Mouse (Mus musculus): ENCODE data around the gene Mt4. TPM values are rescaled to one million over a fixed set of nuclear protein-coding genes. Genes with fewer than 3 reads are reported as not detected.

Mt4 gene
- polyA plus RNA-seq (2014; fragmentation: Nextera tagmentation; extraction: Ambion mirVana) = 1.3 TPM in 1 of 2 replicates, not detected in the other

DNA sequence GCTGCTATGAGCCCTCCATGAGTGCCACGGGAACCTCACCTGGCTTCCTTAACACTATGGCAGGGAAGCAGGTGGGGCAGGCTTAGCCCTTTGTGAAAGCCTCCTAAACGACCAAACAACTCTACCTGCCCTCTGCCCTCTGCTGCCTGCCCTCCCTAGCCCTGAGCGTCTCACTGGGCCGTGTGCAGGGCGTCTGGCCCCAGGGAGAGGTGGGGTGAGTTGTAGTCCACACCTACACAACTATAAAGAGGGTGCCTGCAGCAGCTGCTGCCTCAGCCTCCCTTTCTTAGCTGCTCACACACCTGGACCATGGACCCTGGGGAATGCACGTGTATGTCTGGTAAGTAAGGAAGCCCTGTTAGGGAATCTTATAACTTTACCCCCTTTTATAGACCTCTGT is at the start of gene Mt4:
Gene Mt4 (plus strand): TSS at position 265 of the 400 bp plus-strand sequence.
- DNase-seq (ENCODE audit: low spot score) = no peak
- ATAC-seq (replicated peaks; ENCODE audit: low FRiP score, low TSS enrichment, low read depth) = no peak

DNA sequence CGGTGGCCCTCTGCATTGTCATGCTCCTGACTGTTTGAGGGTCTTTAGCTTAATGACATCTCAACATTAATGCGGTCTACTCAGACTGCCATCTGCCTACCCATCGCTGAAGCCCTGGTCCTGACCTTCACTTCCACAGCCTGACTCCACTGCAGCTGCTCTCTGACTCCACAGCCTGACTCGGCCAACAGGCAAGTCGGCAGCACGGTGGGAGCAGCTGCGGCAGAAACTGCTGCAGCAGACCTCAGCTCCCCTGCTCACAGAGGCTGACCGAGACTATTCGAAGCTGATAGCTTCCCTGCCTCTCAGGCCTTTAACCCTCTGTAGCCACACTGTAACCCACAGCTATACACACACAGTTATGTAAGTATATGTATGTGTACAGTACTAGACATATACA is 49.0 kb upstream of the Mt4 start:
- H3K4me2 ChIP-seq (ENCODE audit: low read length) = no peak overlapping the region
- ATAC-seq (replicated peaks; ENCODE audit: low FRiP score, low TSS enrichment, low read depth) (no peak), DNase-seq (ENCODE audit: low spot score) (no peak)
- H3K4me1 ChIP-seq (replicated peaks; ENCODE audit: control insufficient read depth, insufficient read depth, low read length) = no peaks in the 10 kb centered on the region
- no peak overlapping the region for H3K27ac ChIP-seq (ENCODE audit: low read depth)
- H3K9me3 ChIP-seq (ENCODE audit: control insufficient read depth, low read length) = no peaks in the 10 kb centered on the region
- no peak overlapping the region for H3K4me3 ChIP-seq (ENCODE audit: low read depth, low read length)
- no peak overlapping the region for H3K9ac ChIP-seq (ENCODE audit: low read length)
- H3K36me3 ChIP-seq (ENCODE audit: control insufficient read depth, insufficient read depth, low read length) = no peaks in the 10 kb centered on the region
- H3K27me3 ChIP-seq (replicated peaks; ENCODE audit: control insufficient read depth, insufficient read depth, low read length) = no peaks in the 10 kb centered on the region
- WGBS = 82% methylated on average over 9 of the region's 9 CpGs

More for the DNA sequence above, at the start of gene Mt4:
- Histone ChIP-seq H3K4me3 (ENCODE audit: low read depth, low read length) (no peak within 1 kb of the TSS), H3K9me3 (ENCODE audit: control insufficient read depth, low read length) (no peaks in the 10 kb centered on the region), H3K4me2 (ENCODE audit: low read length) (no peak within 1 kb of the TSS), H3K27me3 (replicated peaks; ENCODE audit: control insufficient read depth, insufficient read depth, low read length) (no peaks in the 10 kb centered on the region), H3K27ac (ENCODE audit: low read depth) (no peak within 1 kb of the TSS), H3K4me1 (replicated peaks; ENCODE audit: control insufficient read depth, insufficient read depth, low read length) (no peaks in the 10 kb centered on the region), H3K9ac (ENCODE audit: low read length) (no peak within 1 kb of the TSS), H3K36me3 (ENCODE audit: control insufficient read depth, insufficient read depth, low read length) (no peaks in the 10 kb centered on the region)
- WGBS = 40% methylated on average over 6 of the region's 6 CpGs

DNA sequence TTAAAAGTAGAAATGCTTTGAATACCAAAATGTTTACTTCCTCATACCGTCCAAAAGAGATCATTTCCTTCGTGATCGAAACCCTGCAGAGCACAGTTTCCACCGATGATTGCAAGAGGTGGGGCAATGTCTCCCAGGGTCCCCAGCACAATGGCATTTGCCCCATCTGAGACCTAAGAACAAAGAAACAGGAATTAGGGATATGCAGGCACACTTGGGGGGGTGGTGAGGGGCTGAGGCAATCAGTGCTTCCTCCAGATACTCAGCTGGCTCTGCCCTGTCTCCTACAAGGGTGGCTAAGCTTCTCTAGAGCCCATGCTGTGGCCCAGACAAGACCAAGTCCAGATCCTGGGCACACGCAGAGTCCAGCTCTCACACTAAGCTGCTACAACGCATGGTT is 47.3 kb upstream of the Mt4 start:
- WGBS = 70% methylated on average over 6 of the region's 6 CpGs
- DNase-seq (ENCODE audit: low spot score) = no peak
- Histone ChIP-seq H3K27ac (ENCODE audit: low read depth) (no peak overlapping the region), H3K4me3 (ENCODE audit: low read depth, low read length) (no peak overlapping the region), H3K27me3 (replicated peaks; ENCODE audit: control insufficient read depth, insufficient read depth, low read length) (no peaks in the 10 kb centered on the region), H3K4me1 (replicated peaks; ENCODE audit: control insufficient read depth, insufficient read depth, low read length) (no peaks in the 10 kb centered on the region), H3K4me2 (ENCODE audit: low read length) (no peak overlapping the region), H3K36me3 (ENCODE audit: control insufficient read depth, insufficient read depth, low read length) (no peaks in the 10 kb centered on the region), H3K9me3 (ENCODE audit: control insufficient read depth, low read length) (no peaks in the 10 kb centered on the region), H3K9ac (ENCODE audit: low read length) (no peak overlapping the region)
- no peak for ATAC-seq (replicated peaks; ENCODE audit: low FRiP score, low TSS enrichment, low read depth)

DNA sequence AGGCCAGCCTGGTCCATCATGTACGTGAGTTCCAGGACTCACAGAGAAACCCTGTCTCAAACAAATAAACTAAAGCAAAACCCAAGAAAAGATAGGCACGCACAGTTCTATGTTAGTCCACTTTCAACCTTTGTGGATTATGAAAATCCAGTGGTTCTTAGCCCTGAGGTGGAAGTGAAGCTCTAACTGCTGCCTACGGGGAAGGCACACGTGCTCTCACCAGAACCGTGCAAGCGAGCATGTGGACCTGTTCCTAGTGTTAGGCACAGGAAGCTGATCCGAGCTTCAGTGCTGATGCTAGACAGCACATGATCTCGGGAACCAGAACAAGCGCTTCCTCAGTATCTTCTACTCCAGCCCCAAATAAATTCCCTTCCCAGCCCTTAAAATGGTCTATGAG is 44.1 kb upstream of the Mt4 start:
- Histone ChIP-seq H3K4me3 (ENCODE audit: low read depth, low read length) (no peak overlapping the region), H3K4me1 (replicated peaks; ENCODE audit: control insufficient read depth, insufficient read depth, low read length) (0 out of 2 replicates have a peak, but pooled peaks cover 5% of the 10 kb centered on the region), H3K27me3 (replicated peaks; ENCODE audit: control insufficient read depth, insufficient read depth, low read length) (no peaks in the 10 kb centered on the region), H3K36me3 (ENCODE audit: control insufficient read depth, insufficient read depth, low read length) (no peaks in the 10 kb centered on the region), H3K9ac (ENCODE audit: low read length) (no peak overlapping the region), H3K27ac (ENCODE audit: low read depth) (no peak overlapping the region), H3K4me2 (ENCODE audit: low read length) (no peak overlapping the region), H3K9me3 (ENCODE audit: control insufficient read depth, low read length) (no peaks in the 10 kb centered on the region)
- DNase-seq (ENCODE audit: low spot score) (no peak), ATAC-seq (replicated peaks; ENCODE audit: low FRiP score, low TSS enrichment, low read depth) (no peak)
- 77% methylated on average over 9 of the region's 9 CpGs for WGBS

DNA sequence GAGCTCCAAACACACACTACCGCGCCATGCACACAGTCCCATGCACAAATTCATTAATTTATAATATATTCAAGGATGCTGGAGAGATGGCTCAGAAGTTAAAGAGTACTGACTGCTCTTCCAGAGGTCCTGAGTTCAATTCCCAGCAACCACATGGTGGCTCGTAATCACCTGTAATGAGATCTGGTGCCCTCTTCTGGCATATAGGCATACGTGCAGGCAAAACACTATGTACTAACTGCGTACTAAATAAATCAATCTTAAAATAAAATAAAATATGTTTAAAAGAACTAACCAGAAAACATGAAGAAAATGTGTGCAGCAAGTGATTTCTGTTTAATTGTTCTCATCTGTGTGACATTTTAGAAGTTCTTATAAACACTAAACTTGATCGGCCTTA is 42.7 kb upstream of the Mt4 start:
- 83% methylated on average over 6 of the region's 6 CpGs for WGBS
- no peak overlapping the region for H3K4me2 ChIP-seq (ENCODE audit: low read length)
- DNase-seq (ENCODE audit: low spot score) (no peak), ATAC-seq (replicated peaks; ENCODE audit: low FRiP score, low TSS enrichment, low read depth) (no peak)
- H3K9me3 ChIP-seq (ENCODE audit: control insufficient read depth, low read length) = no peaks in the 10 kb centered on the region
- no peak overlapping the region for H3K9ac ChIP-seq (ENCODE audit: low read length)
- no peaks in the 10 kb centered on the region for H3K36me3 ChIP-seq (ENCODE audit: control insufficient read depth, insufficient read depth, low read length)
- H3K27ac ChIP-seq (ENCODE audit: low read depth) = no peak overlapping the region
- H3K4me1 ChIP-seq (replicated peaks; ENCODE audit: control insufficient read depth, insufficient read depth, low read length) = peaks cover 9% of the 10 kb centered on the region; the same call in 1 of the 2 replicates
- no peaks in the 10 kb centered on the region for H3K27me3 ChIP-seq (replicated peaks; ENCODE audit: control insufficient read depth, insufficient read depth, low read length)
- H3K4me3 ChIP-seq (ENCODE audit: low read depth, low read length) = no peak overlapping the region

DNA sequence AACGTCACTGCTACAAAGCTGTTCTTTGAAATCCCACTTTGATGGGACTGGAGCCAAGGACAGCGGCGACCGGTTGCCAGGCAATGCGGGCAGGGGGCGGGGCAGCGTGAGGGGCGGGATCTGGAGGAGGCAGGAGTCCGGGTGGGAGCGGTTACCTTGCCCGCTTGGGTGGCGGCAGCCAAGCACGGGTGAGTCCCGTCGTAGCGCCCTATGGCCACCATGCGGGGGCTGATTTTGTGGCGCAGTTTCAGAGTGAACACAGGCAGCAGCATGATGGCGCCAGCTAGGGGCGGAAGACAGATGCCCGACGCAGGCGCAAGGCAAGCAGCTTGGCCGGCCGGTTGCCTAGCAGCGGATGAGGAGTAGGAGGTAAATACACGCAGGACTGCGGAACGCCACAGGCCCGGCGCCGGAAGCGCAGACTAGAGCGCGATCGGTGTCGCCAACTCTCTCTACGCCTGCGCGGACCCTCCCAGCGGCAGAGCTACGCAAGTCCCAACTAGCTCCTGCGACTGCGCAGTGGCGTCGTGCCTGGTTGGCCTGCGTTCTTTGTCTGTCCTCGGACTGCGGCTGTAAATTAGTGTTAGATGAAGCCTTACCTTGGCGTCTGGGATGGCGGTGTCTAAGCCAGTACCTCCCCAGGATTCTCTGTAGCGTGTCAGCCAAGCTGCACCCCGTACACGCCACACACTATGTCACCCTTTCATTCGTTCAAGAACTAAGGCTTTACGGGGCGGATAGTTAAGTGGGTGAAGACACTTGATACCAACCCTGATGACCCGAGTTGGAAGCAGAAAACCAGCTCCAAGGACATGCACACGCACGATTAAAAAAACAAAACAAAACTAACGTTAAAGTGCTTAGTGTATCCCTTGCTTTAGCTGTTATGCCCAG is 38.7 kb upstream of the Mt4 start, which contains the start of gene Bbs2:
Gene Bbs2 (minus strand): TSS at position 848 of the 894 bp plus-strand sequence.
- H3K9me3 ChIP-seq (ENCODE audit: control insufficient read depth, low read length) = no peaks in the 10 kb centered on the region
- no peaks in the 10 kb centered on the region for H3K36me3 ChIP-seq (ENCODE audit: control insufficient read depth, insufficient read depth, low read length)
- peaks cover 9% of the 10 kb centered on the region; the same call in 1 of the 2 replicates for H3K4me1 ChIP-seq (replicated peaks; ENCODE audit: control insufficient read depth, insufficient read depth, low read length)
- ATAC-seq (replicated peaks; ENCODE audit: low FRiP score, low TSS enrichment, low read depth) = peak; percentile 100
- peak; percentile 95 for DNase-seq (ENCODE audit: low spot score)
- H3K4me3 ChIP-seq (ENCODE audit: low read depth, low read length) = peak within 1 kb of the TSS; percentile 56
- H3K9ac ChIP-seq (ENCODE audit: low read length) = peak within 1 kb of the TSS; percentile 58
- H3K27ac ChIP-seq (ENCODE audit: low read depth) = peak within 1 kb of the TSS; percentile 88
- H3K27me3 ChIP-seq (replicated peaks; ENCODE audit: control insufficient read depth, insufficient read depth, low read length) = no peaks in the 10 kb centered on the region
- WGBS = 1% methylated on average over 59 of the region's 61 CpGs
- H3K4me2 ChIP-seq (ENCODE audit: low read length) = peak within 1 kb of the TSS; percentile 64

DNA sequence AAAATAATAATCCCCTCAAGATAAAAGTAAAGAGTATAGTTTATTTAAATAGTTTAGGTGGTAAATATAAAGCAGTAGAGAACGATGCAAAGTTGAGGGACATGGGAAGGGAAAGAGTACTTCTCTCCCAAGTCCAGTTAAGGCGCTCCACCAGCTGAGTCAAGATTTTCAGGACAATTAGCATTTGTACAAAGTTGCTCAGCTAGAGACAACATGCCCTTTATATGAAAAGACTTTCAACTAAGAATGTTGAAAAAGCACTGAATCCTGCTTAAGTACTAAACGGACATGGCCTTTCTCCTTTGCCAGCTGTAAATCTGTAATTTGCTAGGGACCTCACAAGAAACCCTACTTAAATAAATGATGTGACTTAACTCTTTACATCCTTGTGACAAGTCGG is 38.0 kb upstream of the Mt4 start:
- peaks cover 9% of the 10 kb centered on the region; the same call in 1 of the 2 replicates for H3K4me1 ChIP-seq (replicated peaks; ENCODE audit: control insufficient read depth, insufficient read depth, low read length)
- peak overlapping the region; percentile 88 for H3K27ac ChIP-seq (ENCODE audit: low read depth)
- peak overlapping the region; percentile 58; the same call in 1 of the 2 replicates for H3K9ac ChIP-seq (ENCODE audit: low read length)
- 42% methylated on average over 4 of the region's 4 CpGs for WGBS
- H3K27me3 ChIP-seq (replicated peaks; ENCODE audit: control insufficient read depth, insufficient read depth, low read length) = no peaks in the 10 kb centered on the region
- H3K4me3 ChIP-seq (ENCODE audit: low read depth, low read length) = peak overlapping the region; percentile 56
- H3K4me2 ChIP-seq (ENCODE audit: low read length) = peak overlapping the region; percentile 64
- DNase-seq (ENCODE audit: low spot score) (no peak), ATAC-seq (replicated peaks; ENCODE audit: low FRiP score, low TSS enrichment, low read depth) (no peak)
- no peaks in the 10 kb centered on the region for H3K9me3 ChIP-seq (ENCODE audit: control insufficient read depth, low read length)
- H3K36me3 ChIP-seq (ENCODE audit: control insufficient read depth, insufficient read depth, low read length) = no peaks in the 10 kb centered on the region

DNA sequence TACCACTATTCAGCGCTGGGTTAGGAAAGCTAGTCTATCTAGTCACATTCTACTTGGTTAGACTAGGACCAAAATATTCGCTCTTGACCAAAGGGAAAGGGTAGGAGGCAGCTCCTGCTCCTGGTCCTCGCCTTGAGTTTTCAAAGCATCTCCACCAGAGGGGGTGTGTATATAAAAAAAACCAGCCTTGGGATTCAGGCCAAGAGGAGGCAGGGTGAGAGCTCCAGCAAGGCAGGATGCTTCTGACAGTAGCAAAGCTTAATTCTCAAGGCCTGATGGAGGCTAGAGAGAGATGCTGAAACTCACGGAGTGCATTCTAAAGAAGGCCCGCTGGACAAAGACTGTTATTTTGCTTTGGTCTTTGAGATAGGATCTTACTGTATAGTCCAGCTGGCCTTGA is 32.9 kb upstream of the Mt4 start:
- H3K27ac ChIP-seq (ENCODE audit: low read depth) = no peak overlapping the region
- no peak overlapping the region for H3K9ac ChIP-seq (ENCODE audit: low read length)
- no peaks in the 10 kb centered on the region for H3K36me3 ChIP-seq (ENCODE audit: control insufficient read depth, insufficient read depth, low read length)
- no peak overlapping the region for H3K4me3 ChIP-seq (ENCODE audit: low read depth, low read length)
- no peaks in the 10 kb centered on the region; the same call in 1 of the 2 replicates for H3K4me1 ChIP-seq (replicated peaks; ENCODE audit: control insufficient read depth, insufficient read depth, low read length)
- H3K9me3 ChIP-seq (ENCODE audit: control insufficient read depth, low read length) = no peaks in the 10 kb centered on the region
- no peak overlapping the region for H3K4me2 ChIP-seq (ENCODE audit: low read length)
- no peaks in the 10 kb centered on the region for H3K27me3 ChIP-seq (replicated peaks; ENCODE audit: control insufficient read depth, insufficient read depth, low read length)
- 49% methylated on average over 5 of the region's 5 CpGs for WGBS
- DNase-seq (ENCODE audit: low spot score) = no peak
- ATAC-seq (replicated peaks; ENCODE audit: low FRiP score, low TSS enrichment, low read depth) = no peak

All from intestine, embryonic 14.5 days (tissue).